Mouse (Mus musculus) limb, embryonic 12.5 days (tissue): Measurements from ENCODE around the gene Cnih4. TPM values are rescaled to one million over a fixed set of nuclear protein-coding genes. Genes with fewer than 3 reads are reported as not detected.

ENCODE experiments used
- ATAC-seq: fragments of 200-750 bp; cut with Nextera tagmentation; 2 replicates; pipeline ENCODE4 v1.8.0; 2017; ENCODE audit warnings: low read depth, moderate TSS enrichment; ENCODE audit not compliant: insufficient number of reproducible peaks, insufficient read depth, low FRiP score, low TSS enrichment
- H3K27ac ChIP-seq: fragments of 300-500 bp; sonication (generic); 2 replicates; pipeline ENCODE4 v1.5.1; 2016; ENCODE audit warnings: mild to moderate bottlenecking, moderate library complexity
- H3K27me3 ChIP-seq: fragments of 300-500 bp; sonication (generic); 2 replicates; pipeline ENCODE4 v1.6.1; 2016; ENCODE audit warnings: mild to moderate bottlenecking, moderate library complexity
- H3K36me3 ChIP-seq: fragments of 300-500 bp; sonication (generic); 2 replicates; pipeline ENCODE4 v1.6.1; 2016; ENCODE audit warnings: mild to moderate bottlenecking, moderate library complexity
- H3K4me1 ChIP-seq: fragments of 300-500 bp; sonication (generic); replicated peaks from 2 replicates; pipeline ENCODE4 v1.6.1; 2016
- H3K4me2 ChIP-seq: fragments of 300-500 bp; sonication (generic); 2 replicates; pipeline ENCODE4 v1.6.1; 2016; ENCODE audit warnings: mild to moderate bottlenecking, moderate library complexity
- H3K4me3 ChIP-seq: fragments of 300-500 bp; sonication (generic); replicated peaks from 2 replicates; pipeline ENCODE4 v1.5.1; 2016; ENCODE audit warnings: mild to moderate bottlenecking
- H3K9ac ChIP-seq: fragments of 300-500 bp; sonication (generic); replicated peaks from 2 replicates; pipeline ENCODE4 v1.6.1; 2016; ENCODE audit warnings: mild to moderate bottlenecking, moderate library complexity
- H3K9me3 ChIP-seq: fragments of 300-500 bp; sonication (generic); 2 replicates; pipeline ENCODE4 v1.6.1; 2016; ENCODE audit warnings: mild to moderate bottlenecking, moderate library complexity
- WGBS: fragments of 180-500 bp; shearing (Covaris S2); methylation state at CpG from one replicate; pipeline ENCODE4 v1.1.7; 2016; 5-methylcytosine and 5-hydroxymethylcytosine counted together
- polyA plus RNA-seq: library from polyadenylated mRNA; unstranded; fragments of >200 nt; fragmentation: Nextera tagmentation; extraction: Ambion mirVana; gene quantifications from 2 replicates; pipeline ENCODE4 v1.2.1, GENCODE M21; 2016

The Cnih4 gene
- polyA plus RNA-seq, 1 experiment from 2014 or later = 80.8 TPM

GRCm38 (mm10) chr1:181211403-181211919, 67.0 kb downstream of the Cnih4 start:
- H3K9me3 ChIP-seq = no peaks in the 10 kb centered on the region
- 0 out of 2 replicates have a peak, but pooled peaks have one; percentile 21 for ATAC-seq
- no peaks in the 10 kb centered on the region for H3K27me3 ChIP-seq
- peak overlapping the region; percentile 92 for H3K4me2 ChIP-seq
- H3K4me3 ChIP-seq = peak overlapping the region; percentile 100
- H3K27ac ChIP-seq = peak overlapping the region; percentile 91
- H3K9ac ChIP-seq = peak overlapping the region; percentile 99
- peaks cover 27% of the 10 kb centered on the region for H3K4me1 ChIP-seq
- peaks cover 18% of the 10 kb centered on the region for H3K36me3 ChIP-seq
- WGBS = 1% methylated on average over 41 of the region's 72 CpGs

DNA sequence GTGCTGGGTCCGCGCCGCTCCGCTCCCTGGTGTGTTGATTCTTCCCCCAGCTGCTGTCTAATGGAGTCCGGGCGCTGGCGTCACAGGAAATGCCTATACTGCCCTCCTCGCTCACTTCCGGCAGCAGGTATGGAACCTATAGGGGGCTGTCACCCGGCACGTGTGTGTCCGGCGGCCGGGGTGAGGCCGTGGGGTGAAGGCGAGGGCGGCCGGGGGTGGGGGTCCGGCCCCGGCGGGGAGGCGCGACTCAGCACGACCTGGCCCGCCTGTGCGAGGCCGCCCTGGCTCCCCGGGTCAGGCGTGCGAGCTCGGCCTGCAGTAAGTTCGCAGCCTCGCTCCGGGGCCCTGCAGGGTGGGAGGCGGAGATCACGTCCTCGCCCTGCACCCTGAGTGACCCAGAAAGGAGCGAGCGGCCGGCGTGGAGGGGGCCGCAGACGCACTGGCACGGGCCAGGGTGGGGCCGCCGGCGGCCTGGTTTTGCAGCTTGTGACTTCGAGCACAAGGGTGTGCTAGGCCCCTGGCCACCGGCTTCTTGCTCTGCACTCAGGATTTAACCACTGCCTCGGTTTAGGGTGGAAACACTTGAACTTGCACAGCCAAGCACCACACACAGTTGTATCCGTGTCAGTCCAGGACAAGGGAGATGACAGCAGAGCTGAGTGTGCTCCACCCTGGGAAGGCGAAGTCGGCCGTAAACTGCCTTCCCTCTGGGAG, 67.6 kb downstream of the Cnih4 start, which contains the start of gene Wdr26:
Gene Wdr26 (minus strand): TSS at position 82 of the 714 bp plus-strand sequence.
- WGBS = under 1% methylated on average over 54 of the region's 54 CpGs
- H3K4me1 ChIP-seq = peaks cover 27% of the 10 kb centered on the region
- no peaks in the 10 kb centered on the region for H3K9me3 ChIP-seq
- H3K9ac ChIP-seq = peak within 1 kb of the TSS; percentile 99
- H3K4me3 ChIP-seq = peak within 1 kb of the TSS; percentile 100
- peak; percentile 90 for ATAC-seq
- peaks cover 12% of the 10 kb centered on the region; the same call in 1 of the 2 replicates for H3K36me3 ChIP-seq
- peak within 1 kb of the TSS; percentile 92 for H3K4me2 ChIP-seq
- no peaks in the 10 kb centered on the region for H3K27me3 ChIP-seq
- H3K27ac ChIP-seq = peak within 1 kb of the TSS; percentile 91

DNA sequence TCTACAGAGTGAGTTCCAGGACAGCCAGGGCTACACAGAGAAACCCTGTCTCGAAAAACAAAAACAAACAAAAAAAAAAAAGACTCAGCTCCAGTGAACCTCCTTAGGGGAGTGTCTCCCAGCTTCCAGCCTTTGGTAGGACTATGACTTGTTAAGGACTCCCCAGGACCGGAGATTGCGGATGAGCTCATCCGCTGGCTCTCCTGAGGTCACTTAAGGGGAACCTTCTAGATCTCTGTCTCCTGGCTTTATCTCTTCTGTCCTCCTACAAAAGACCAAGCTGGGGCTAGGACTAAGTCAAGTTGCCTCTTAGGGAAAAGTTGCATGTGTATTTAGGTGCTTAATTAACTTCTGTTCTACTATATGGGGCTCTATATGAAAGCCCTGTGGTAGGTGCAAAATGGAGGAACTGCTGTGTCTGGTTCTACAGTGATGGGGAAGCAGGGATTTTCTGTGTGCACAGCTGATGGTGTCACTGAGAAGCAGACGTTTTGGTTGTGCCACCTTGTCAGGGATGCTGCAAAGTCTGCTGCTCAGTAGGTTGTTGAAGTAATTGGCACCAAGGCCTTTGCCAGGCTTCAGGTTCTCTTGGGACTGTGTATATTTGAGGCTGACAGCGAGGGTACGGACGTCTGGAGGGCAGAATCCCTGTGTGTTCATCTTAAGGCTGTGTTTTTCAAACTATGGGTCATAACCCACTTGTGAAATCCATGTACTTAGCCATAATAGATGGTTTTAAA, 70.0 kb downstream of the Cnih4 start:
- WGBS = 82% methylated on average over 8 of the region's 8 CpGs
- H3K4me3 ChIP-seq = no peak overlapping the region
- H3K27me3 ChIP-seq = no peaks in the 10 kb centered on the region
- H3K9me3 ChIP-seq = no peaks in the 10 kb centered on the region
- peaks cover 23% of the 10 kb centered on the region for H3K4me1 ChIP-seq
- no peak for ATAC-seq
- H3K36me3 ChIP-seq = no peaks in the 10 kb centered on the region
- no peak overlapping the region for H3K4me2 ChIP-seq
- no peak overlapping the region for H3K27ac ChIP-seq
- no peak overlapping the region for H3K9ac ChIP-seq

DNA sequence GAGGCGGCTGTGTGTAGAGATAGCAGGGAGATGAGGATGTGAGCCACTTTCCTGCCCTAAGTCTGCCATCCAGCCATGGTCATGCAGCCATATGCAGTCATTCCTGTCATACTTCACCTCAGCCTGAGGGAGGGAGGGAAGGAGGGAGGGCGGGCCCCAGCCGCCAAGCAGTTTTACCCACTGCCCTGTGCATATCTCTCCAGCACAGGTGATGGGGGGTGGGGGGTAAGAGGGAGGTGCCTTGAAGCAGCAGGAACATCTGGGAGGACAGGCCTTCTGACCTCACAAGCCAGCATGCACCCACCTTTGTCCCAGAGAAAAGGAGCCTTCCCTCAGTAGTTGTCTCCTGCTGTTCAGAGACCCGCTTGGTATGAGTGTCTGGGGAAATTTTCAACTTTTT, 71.8 kb downstream of the Cnih4 start:
- Histone ChIP-seq H3K9ac (no peak overlapping the region; the same call in 1 of the 2 replicates), H3K4me3 (no peak overlapping the region), H3K27me3 (no peaks in the 10 kb centered on the region), H3K27ac (no peak overlapping the region), H3K9me3 (no peaks in the 10 kb centered on the region), H3K4me2 (no peak overlapping the region), H3K36me3 (no peaks in the 10 kb centered on the region), H3K4me1 (peaks cover 11% of the 10 kb centered on the region)
- ATAC-seq = no peak
- 63% methylated on average over 4 of the region's 4 CpGs for WGBS

Other genes with a start within 250 kb of the Cnih4 start
- 120 and 125 TPM in 2 replicates for gene Pycr2, start 240.4 kb upstream of the Cnih4 start, polyA plus RNA-seq
- gene Lefty1, start 209.7 kb upstream of the Cnih4 start, polyA plus RNA-seq = 0.36 and 0.76 TPM in 2 replicates
- 12.1 and 13.4 TPM in 2 replicates for gene Tmem63a, start 202.3 kb upstream of the Cnih4 start, polyA plus RNA-seq
- 1.6 and 1.8 TPM in 2 replicates for gene Ephx1, start 123.8 kb upstream of the Cnih4 start, polyA plus RNA-seq
- gene 9130409I23Rik, start 93.5 kb upstream of the Cnih4 start, polyA plus RNA-seq = not detected in 2 replicates
- gene Nvl, start 489 bp upstream of the Cnih4 start, polyA plus RNA-seq = 45.4 and 46.3 TPM in 2 replicates
- gene Wdr26, start 67.3 kb downstream of the Cnih4 start, polyA plus RNA-seq = 37.0 and 39.2 TPM in 2 replicates
- 0.77 and 1.1 TPM in 2 replicates for gene Cnih3, start 207.9 kb downstream of the Cnih4 start, polyA plus RNA-seq